Mouse (Mus musculus) hematopoietic stem cell, adult 5-6 weeks (primary cell): ENCODE results near the gene Cenpa. TPM values are rescaled to one million over a fixed set of nuclear protein-coding genes. Genes with fewer than 3 reads are reported as not detected.

Experiments used
- ATAC-seq, 2 experiments: fragments of 125-278 bp in 1 of 2; replicated peaks in 1 of 2; 2 replicates each; pipeline ENCODE4 v1.8.0; 2016 to 2017; ENCODE audit warnings: inconsistent platforms in 2 of 2, mild to moderate bottlenecking in 2 of 2, moderate number of reproducible peaks in 2 of 2, low read depth in 1 of 2, moderate TSS enrichment in 1 of 2; ENCODE audit not compliant: low FRiP score in 2 of 2, poor library complexity in 2 of 2, severe bottlenecking in 2 of 2, insufficient read depth in 1 of 2, low TSS enrichment in 1 of 2
- total RNA-seq: library from RNA; stranded (forward); fragments of 172-1452, 232-1000 nt; gene quantifications from 2 replicates; pipeline ENCODE4 v1.2.3, GENCODE M21; 2017

Cenpa gene
- total RNA-seq, 1 experiment from 2014 or later, result 74.1 TPM

- no peak for ATAC-seq
These were observed 29.6 kb upstream of the Cenpa start for GRCm38 (mm10) chr5:30636994-30637393.

- ATAC-seq, result peak; percentile 94
These were observed 28.5 kb upstream of the Cenpa start for GRCm38 (mm10) chr5:30638041-30638440.

- ATAC-seq, result no peak
These were observed 22.9 kb upstream of the Cenpa start for GRCm38 (mm10) chr5:30643477-30644179.

GRCm38 (mm10) chr5:30646036-30646435 lies 20.5 kb upstream of the Cenpa start:
- ATAC-seq, result no peak

GRCm38 (mm10) chr5:30647396-30647795 lies 19.2 kb upstream of the Cenpa start:
- ATAC-seq, result no peak

GRCm38 (mm10) chr5:30647815-30648560 lies 18.6 kb upstream of the Cenpa start, which contains the start of gene Slc35f6:
Gene Slc35f6 (plus strand): TSS chr5:30647933.
- ATAC-seq, result peak; percentile 87 to 90

- ATAC-seq, result no peak
These were observed 17.0 kb upstream of the Cenpa start for GRCm38 (mm10) chr5:30649558-30649957.

- no peak for ATAC-seq
These were observed 15.8 kb upstream of the Cenpa start for GRCm38 (mm10) chr5:30650756-30651155.

- ATAC-seq, result no peak
These were observed 15.0 kb upstream of the Cenpa start for GRCm38 (mm10) chr5:30651554-30651953.

- no peak for ATAC-seq
These were observed 13.3 kb upstream of the Cenpa start for GRCm38 (mm10) chr5:30653246-30653645.

- no peak for ATAC-seq
These were observed 11.5 kb upstream of the Cenpa start for GRCm38 (mm10) chr5:30655042-30655441.

- ATAC-seq, result no peak
These were observed 10.9 kb upstream of the Cenpa start for GRCm38 (mm10) chr5:30655526-30656195.

GRCm38 (mm10) chr5:30659042-30659441 lies 7.5 kb upstream of the Cenpa start:
- no peak for ATAC-seq

- no peak for ATAC-seq
These were observed 6.3 kb upstream of the Cenpa start for GRCm38 (mm10) chr5:30660278-30660677.

GRCm38 (mm10) chr5:30660813-30661212 lies 5.8 kb upstream of the Cenpa start:
- no peak for ATAC-seq

- ATAC-seq, result no peak
These were observed 1.2 kb upstream of the Cenpa start for GRCm38 (mm10) chr5:30665360-30665759.

- ATAC-seq, result no peak
These were observed 609 bp upstream of the Cenpa start for GRCm38 (mm10) chr5:30665968-30666367.

GRCm38 (mm10) chr5:30667215-30667614 lies 638 bp downstream of the Cenpa start:
- ATAC-seq, result no peak
